Mouse (Mus musculus): ENCODE measurements around the gene Elmod3. TPM values are rescaled to one million over a fixed set of nuclear protein-coding genes. Genes with fewer than 3 reads are reported as not detected.

Elmod3 gene
- polyA plus RNA-seq, 1 experiment from 2014 or later, result 17.0 TPM

DNA sequence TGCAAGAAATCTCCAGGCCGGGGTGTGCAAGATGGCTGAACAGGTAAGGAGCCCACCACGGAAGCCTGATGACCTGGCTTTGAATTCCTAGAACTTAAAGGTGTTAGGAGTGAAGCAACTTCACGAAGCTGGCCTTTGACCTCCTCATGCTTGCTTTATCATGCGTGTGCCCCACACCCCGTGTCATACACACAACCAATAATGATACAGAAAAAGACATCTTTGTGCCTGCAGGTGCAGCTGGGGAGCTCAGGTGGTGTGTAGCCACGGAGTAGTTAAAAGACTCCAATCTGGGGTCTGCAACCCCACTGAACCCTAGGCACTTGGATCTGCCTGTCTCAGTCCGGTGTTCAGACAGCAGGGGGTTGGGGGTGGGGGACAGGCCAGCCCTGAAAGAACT lies 32.7 kb downstream of the Elmod3 start:
- WGBS, result 64% methylated on average over 7 of the region's 7 CpGs
- no peaks in the 10 kb centered on the region for H3K36me3 ChIP-seq (ENCODE audit: control insufficient read depth, insufficient read depth)
- no peak overlapping the region for H3K4me2 ChIP-seq (ENCODE audit: low read length)
- no peaks in the 10 kb centered on the region for H3K9me3 ChIP-seq (ENCODE audit: control insufficient read depth, low read length)
- H3K27ac ChIP-seq (ENCODE audit: low read length), result no peak overlapping the region; the same call in 1 of the 2 replicates
- H3K27me3 ChIP-seq (replicated peaks; ENCODE audit: control insufficient read depth, insufficient read depth, low read length), result no peaks in the 10 kb centered on the region
- H3K4me1 ChIP-seq (replicated peaks; ENCODE audit: control insufficient read depth, insufficient read depth, low read length), result peaks cover 2% of the 10 kb centered on the region; the same call in 1 of the 2 replicates
- no peak overlapping the region; the same call in 1 of the 2 replicates for H3K9ac ChIP-seq (replicated peaks; ENCODE audit: low read depth, low read length)
- H3K4me3 ChIP-seq (replicated peaks; ENCODE audit: low read length), result no peak overlapping the region
- ATAC-seq, result peak; percentile 9; the same call in 1 of the 2 replicates

DNA sequence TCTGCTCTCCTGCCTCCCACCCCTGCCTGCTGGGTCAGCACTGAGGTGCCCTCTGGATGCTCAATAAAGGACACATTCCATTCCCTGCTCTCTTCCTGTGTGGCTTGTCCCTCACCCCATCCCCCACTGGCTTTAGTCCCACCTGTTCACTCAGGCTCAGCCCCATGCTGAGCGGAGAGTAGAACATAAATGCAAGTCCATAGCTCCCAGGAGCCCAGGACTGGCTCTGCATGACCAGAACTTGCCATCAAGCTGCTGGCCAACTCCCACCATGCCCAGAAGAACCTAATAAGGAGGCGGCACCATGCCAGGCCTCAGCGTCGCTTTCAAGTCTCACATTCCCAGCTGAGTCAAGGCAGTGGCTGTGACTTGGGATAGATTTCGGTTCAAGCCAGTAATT lies 35.3 kb downstream of the Elmod3 start:
- WGBS, result 69% methylated on average over 5 of the region's 5 CpGs
- H3K4me2 ChIP-seq (ENCODE audit: low read length), result no peak overlapping the region
- no peak overlapping the region for H3K4me3 ChIP-seq (replicated peaks; ENCODE audit: low read length)
- no peak for ATAC-seq
- no peak overlapping the region for H3K9ac ChIP-seq (replicated peaks; ENCODE audit: low read depth, low read length)
- H3K9me3 ChIP-seq (ENCODE audit: control insufficient read depth, low read length), result no peaks in the 10 kb centered on the region
- H3K27me3 ChIP-seq (replicated peaks; ENCODE audit: control insufficient read depth, insufficient read depth, low read length), result no peaks in the 10 kb centered on the region
- H3K4me1 ChIP-seq (replicated peaks; ENCODE audit: control insufficient read depth, insufficient read depth, low read length), result peaks cover 5% of the 10 kb centered on the region; the same call in 1 of the 2 replicates
- no peaks in the 10 kb centered on the region for H3K36me3 ChIP-seq (ENCODE audit: control insufficient read depth, insufficient read depth)
- no peak overlapping the region for H3K27ac ChIP-seq (ENCODE audit: low read length)

GRCm38 (mm10) chr6:72562486-72562885 lies 35.7 kb downstream of the Elmod3 start:
- ATAC-seq, result no peak
- Histone ChIP-seq H3K9ac (replicated peaks; ENCODE audit: low read depth, low read length) (no peak overlapping the region), H3K9me3 (ENCODE audit: control insufficient read depth, low read length) (no peaks in the 10 kb centered on the region), H3K36me3 (ENCODE audit: control insufficient read depth, insufficient read depth) (no peaks in the 10 kb centered on the region), H3K4me2 (ENCODE audit: low read length) (no peak overlapping the region), H3K27ac (ENCODE audit: low read length) (no peak overlapping the region), H3K4me1 (replicated peaks; ENCODE audit: control insufficient read depth, insufficient read depth, low read length) (peaks cover 5% of the 10 kb centered on the region; the same call in 1 of the 2 replicates), H3K4me3 (replicated peaks; ENCODE audit: low read length) (no peak overlapping the region), H3K27me3 (replicated peaks; ENCODE audit: control insufficient read depth, insufficient read depth, low read length) (no peaks in the 10 kb centered on the region)
- 53% methylated on average over 6 of the region's 6 CpGs for WGBS

DNA sequence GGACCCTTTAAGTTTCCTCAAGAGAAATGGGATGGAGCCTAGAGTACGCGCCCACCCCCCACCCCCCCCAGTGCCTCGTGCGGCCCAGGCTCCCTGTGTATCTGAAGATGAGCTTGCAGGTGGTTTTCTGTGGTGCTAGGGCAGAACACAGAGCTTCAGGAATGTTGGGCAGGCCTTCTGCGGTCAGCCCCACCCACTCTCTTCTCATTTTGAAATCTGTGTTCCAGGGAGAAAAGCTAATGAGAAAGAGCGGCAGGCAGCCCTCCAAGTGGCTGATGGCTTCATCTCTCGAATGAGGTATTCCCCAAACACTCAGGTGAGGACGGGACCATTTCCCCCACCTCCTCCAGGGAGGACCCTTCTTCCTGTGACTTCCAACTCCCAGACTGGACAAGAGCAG lies 37.4 kb downstream of the Elmod3 start:
- no peak for ATAC-seq
- Histone ChIP-seq H3K9ac (replicated peaks; ENCODE audit: low read depth, low read length) (no peak overlapping the region), H3K4me3 (replicated peaks; ENCODE audit: low read length) (no peak overlapping the region), H3K27me3 (replicated peaks; ENCODE audit: control insufficient read depth, insufficient read depth, low read length) (no peaks in the 10 kb centered on the region), H3K4me1 (replicated peaks; ENCODE audit: control insufficient read depth, insufficient read depth, low read length) (peaks cover 5% of the 10 kb centered on the region; the same call in 1 of the 2 replicates), H3K4me2 (ENCODE audit: low read length) (no peak overlapping the region), H3K27ac (ENCODE audit: low read length) (no peak overlapping the region), H3K36me3 (ENCODE audit: control insufficient read depth, insufficient read depth) (no peaks in the 10 kb centered on the region), H3K9me3 (ENCODE audit: control insufficient read depth, low read length) (no peaks in the 10 kb centered on the region)
- 65% methylated on average over 8 of the region's 8 CpGs for WGBS

GRCm38 (mm10) chr6:72553079-72553412 lies 45.2 kb downstream of the Elmod3 start:
- Histone ChIP-seq H3K4me1 (replicated peaks; ENCODE audit: control insufficient read depth, insufficient read depth, low read length) (peaks cover 10% of the 10 kb centered on the region), H3K27ac (ENCODE audit: low read length) (peak overlapping the region; percentile 66; the same call in 1 of the 2 replicates), H3K9me3 (ENCODE audit: control insufficient read depth, low read length) (no peaks in the 10 kb centered on the region), H3K27me3 (replicated peaks; ENCODE audit: control insufficient read depth, insufficient read depth, low read length) (no peaks in the 10 kb centered on the region), H3K4me3 (replicated peaks; ENCODE audit: low read length) (peak overlapping the region; percentile 48), H3K9ac (replicated peaks; ENCODE audit: low read depth, low read length) (peak overlapping the region; percentile 63), H3K36me3 (ENCODE audit: control insufficient read depth, insufficient read depth) (no peaks in the 10 kb centered on the region), H3K4me2 (ENCODE audit: low read length) (peak overlapping the region; percentile 75)
- 17% methylated on average over 8 of the region's 8 CpGs for WGBS
- no peak for ATAC-seq

GRCm38 (mm10) chr6:72552171-72553078 lies 45.8 kb downstream of the Elmod3 start:
- Histone ChIP-seq H3K36me3 (ENCODE audit: control insufficient read depth, insufficient read depth) (no peaks in the 10 kb centered on the region), H3K4me2 (ENCODE audit: low read length) (peak overlapping the region; percentile 75), H3K27me3 (replicated peaks; ENCODE audit: control insufficient read depth, insufficient read depth, low read length) (no peaks in the 10 kb centered on the region), H3K9me3 (ENCODE audit: control insufficient read depth, low read length) (no peaks in the 10 kb centered on the region), H3K27ac (ENCODE audit: low read length) (peak overlapping the region; percentile 66), H3K9ac (replicated peaks; ENCODE audit: low read depth, low read length) (peak overlapping the region; percentile 63), H3K4me3 (replicated peaks; ENCODE audit: low read length) (peak overlapping the region; percentile 48), H3K4me1 (replicated peaks; ENCODE audit: control insufficient read depth, insufficient read depth, low read length) (peaks cover 10% of the 10 kb centered on the region)
- WGBS, result 18% methylated on average over 27 of the region's 27 CpGs
- peak; percentile 90 for ATAC-seq

GRCm38 (mm10) chr6:72550503-72551100 lies 47.6 kb downstream of the Elmod3 start:
- no peak for ATAC-seq
- H3K27ac ChIP-seq (ENCODE audit: low read length), result no peak overlapping the region
- no peak overlapping the region for H3K9ac ChIP-seq (replicated peaks; ENCODE audit: low read depth, low read length)

DNA sequence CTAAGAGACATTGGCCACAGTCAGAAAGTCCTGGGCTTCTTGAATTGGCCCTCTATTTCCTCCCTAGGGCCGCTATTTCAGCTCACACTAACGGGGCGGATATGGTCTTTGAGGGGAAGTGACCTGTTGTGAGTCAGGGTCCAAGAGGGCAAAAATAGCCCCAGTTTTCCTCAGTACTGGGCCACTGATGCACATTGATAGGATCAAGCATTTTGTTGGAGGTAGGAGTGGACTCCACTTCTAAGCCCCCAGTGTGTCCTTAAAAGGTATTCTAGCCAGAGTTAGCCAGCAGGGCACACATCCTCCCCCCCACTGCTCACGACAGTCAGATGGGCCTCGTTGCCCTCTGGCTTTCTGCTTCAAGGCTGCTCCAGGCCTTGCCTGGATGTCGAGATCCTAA lies 48.2 kb downstream of the Elmod3 start:
- Histone ChIP-seq H3K36me3 (ENCODE audit: control insufficient read depth, insufficient read depth) (no peaks in the 10 kb centered on the region), H3K4me3 (replicated peaks; ENCODE audit: low read length) (no peak overlapping the region), H3K4me1 (replicated peaks; ENCODE audit: control insufficient read depth, insufficient read depth, low read length) (peaks cover 10% of the 10 kb centered on the region), H3K9me3 (ENCODE audit: control insufficient read depth, low read length) (no peaks in the 10 kb centered on the region), H3K9ac (replicated peaks; ENCODE audit: low read depth, low read length) (no peak overlapping the region), H3K27me3 (replicated peaks; ENCODE audit: control insufficient read depth, insufficient read depth, low read length) (no peaks in the 10 kb centered on the region), H3K4me2 (ENCODE audit: low read length) (no peak overlapping the region), H3K27ac (ENCODE audit: low read length) (no peak overlapping the region)
- 65% methylated on average over 6 of the region's 6 CpGs for WGBS
- no peak for ATAC-seq

More at GRCm38 (mm10) chr6:72550503-72551100, 47.6 kb downstream of the Elmod3 start:
- Histone ChIP-seq H3K27me3 (replicated peaks; ENCODE audit: control insufficient read depth, insufficient read depth, low read length) (no peaks in the 10 kb centered on the region), H3K36me3 (ENCODE audit: control insufficient read depth, insufficient read depth) (no peaks in the 10 kb centered on the region), H3K4me3 (replicated peaks; ENCODE audit: low read length) (no peak overlapping the region), H3K4me2 (ENCODE audit: low read length) (no peak overlapping the region), H3K4me1 (replicated peaks; ENCODE audit: control insufficient read depth, insufficient read depth, low read length) (peaks cover 10% of the 10 kb centered on the region), H3K9me3 (ENCODE audit: control insufficient read depth, low read length) (no peaks in the 10 kb centered on the region)
- 86% methylated on average over 10 of the region's 10 CpGs for WGBS

- no peak overlapping the region for H3K9ac ChIP-seq (replicated peaks; ENCODE audit: low read depth, low read length)
- no peaks in the 10 kb centered on the region for H3K9me3 ChIP-seq (ENCODE audit: control insufficient read depth, low read length)
- no peak for ATAC-seq
- no peak overlapping the region for H3K27ac ChIP-seq (ENCODE audit: low read length)
- 71% methylated on average over 9 of the region's 9 CpGs for WGBS
- no peak overlapping the region for H3K4me2 ChIP-seq (ENCODE audit: low read length)
- H3K27me3 ChIP-seq (replicated peaks; ENCODE audit: control insufficient read depth, insufficient read depth, low read length), result no peaks in the 10 kb centered on the region
- no peak overlapping the region for H3K4me3 ChIP-seq (replicated peaks; ENCODE audit: low read length)
- no peaks in the 10 kb centered on the region for H3K36me3 ChIP-seq (ENCODE audit: control insufficient read depth, insufficient read depth)
- H3K4me1 ChIP-seq (replicated peaks; ENCODE audit: control insufficient read depth, insufficient read depth, low read length), result peaks cover 10% of the 10 kb centered on the region
Observed at GRCm38 (mm10) chr6:72549041-72549580, 49.1 kb downstream of the Elmod3 start.
